Mouse (Mus musculus) heart, postnatal 4 days (tissue): ENCODE data around the gene Olfr1340. TPM values are rescaled to one million over a fixed set of nuclear protein-coding genes. Genes with fewer than 3 reads are reported as not detected.

Experiments used
- DNase-seq: peaks from one replicate; pipeline ENCODE4 v3.0.0; 2021
- total RNA-seq, 2 experiments: library from RNA; stranded (reverse); gene quantifications; 2 replicates each; pipeline ENCODE4 v1.2.3; 2021

The Olfr1340 gene
- not detected for total RNA-seq

DNA sequence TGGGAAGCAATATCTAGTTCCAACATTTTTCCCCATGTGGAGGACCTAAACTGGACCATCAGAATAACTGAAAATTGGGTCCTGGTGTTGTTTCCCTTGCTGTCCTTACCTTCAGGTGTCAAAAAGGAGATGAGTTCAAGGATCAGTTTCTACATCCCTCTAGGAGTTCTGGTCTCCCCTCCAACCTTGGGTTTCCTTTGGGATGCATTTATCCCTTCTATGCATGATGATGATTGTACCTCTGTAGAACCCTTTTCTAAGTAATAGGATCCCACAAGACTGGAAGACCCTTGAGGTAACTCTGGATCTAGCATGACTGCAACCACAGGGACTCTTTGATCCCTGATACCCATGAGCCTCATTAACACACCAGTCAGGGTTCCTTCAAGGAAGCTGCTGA is at the start of gene Olfr1340:
Gene Olfr1340 (plus strand): TSS at position 301 of the 400 bp plus-strand sequence.
- no peak for DNase-seq

DNA sequence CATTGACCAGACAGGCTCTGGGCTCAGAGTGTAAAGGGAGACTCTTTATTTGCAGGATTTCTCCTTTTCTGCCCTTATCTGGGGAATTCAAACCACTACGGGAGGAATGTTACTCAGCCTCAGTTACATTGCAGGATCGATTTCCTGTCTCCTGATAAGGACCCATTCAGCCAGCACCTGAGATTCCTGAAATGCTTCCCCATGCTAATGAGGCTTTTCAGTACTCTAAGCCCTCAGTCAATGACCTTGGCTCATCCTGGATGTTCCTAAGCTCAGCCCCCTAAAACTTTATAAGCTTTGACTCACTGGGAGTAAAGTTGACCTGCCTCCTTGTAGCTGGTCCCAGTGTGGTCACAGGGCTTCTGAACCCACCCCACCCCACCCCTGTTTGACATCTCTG is 32.9 kb upstream of the Olfr1340 start:
- DNase-seq = no peak

DNA sequence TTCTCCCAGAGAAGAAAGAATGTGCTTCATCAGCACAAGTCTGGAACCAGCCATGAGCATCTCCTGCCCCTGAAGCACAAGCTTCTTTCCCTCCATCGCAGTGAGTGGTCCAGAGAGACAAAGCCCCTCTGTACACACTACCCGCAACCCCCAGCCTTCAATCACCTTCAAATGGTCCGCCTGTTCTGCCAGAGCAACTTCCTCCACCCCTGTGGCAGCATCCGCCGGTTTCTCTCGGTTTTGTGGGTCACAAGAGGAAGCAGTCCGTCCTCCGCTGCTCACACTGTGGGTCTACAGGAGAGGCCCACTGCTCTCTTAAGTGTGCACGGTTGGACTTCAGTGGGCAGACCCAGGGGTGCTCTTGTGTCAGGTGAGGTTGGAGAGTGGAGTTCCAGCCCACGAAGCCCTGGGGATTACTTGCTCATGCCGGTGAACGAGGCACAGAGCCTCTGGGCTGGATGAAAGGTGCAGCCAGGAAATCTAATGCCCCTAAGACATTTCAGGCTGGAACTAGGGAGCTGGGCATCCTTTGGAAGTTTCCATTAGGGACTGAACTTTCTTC is 27.4 kb upstream of the Olfr1340 start, which contains the start of gene Olfr1342:
Gene Olfr1342 (minus strand): TSS at position 345 of the 562 bp plus-strand sequence.
- no peak for DNase-seq

DNA sequence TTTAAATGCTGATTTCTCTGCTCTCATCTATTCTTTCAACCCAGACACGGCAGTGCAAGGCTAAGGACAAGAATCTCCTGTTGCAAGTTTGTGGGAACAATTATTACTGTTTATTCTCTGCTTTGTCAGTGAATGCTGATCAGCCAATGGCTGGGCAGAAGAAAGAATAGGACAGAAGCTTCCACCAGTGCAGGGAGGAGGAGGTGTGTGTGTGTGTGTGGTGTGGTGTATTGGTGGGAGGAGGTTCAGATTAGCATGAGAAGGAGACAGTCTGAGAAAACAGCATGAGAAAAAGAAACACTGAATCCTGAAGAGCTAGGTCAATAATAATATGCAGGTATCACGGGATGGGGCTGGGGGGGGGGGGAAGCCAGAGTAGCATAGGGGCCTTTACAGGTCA is 26.1 kb upstream of the Olfr1340 start:
- DNase-seq = no peak

GRCm38 (mm10) chr4:118703223-118703622 is 16.7 kb upstream of the Olfr1340 start, which contains the start of gene Olfr1341:
Gene Olfr1341, plus strand, starts transcription at chr4:118703523.
- no peak for DNase-seq

DNA sequence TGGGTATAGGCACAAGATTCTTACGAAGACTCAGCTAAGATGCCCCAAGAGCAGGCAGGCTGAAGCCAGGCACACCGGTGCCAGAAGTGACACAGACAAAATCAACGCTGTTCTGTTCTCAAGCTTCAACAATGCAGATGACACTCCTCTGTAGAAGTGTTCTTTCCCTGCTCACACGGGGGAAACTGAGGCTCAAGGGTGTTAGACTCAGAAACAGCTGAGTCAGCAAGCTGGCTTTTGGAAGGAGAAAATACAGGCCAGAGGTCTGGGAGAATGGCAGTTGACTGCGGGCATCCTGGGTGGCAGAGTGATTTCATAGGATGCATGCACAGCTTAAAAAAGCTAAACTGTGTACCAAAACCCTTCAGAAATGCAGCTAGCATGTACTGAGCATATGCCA is 11.9 kb upstream of the Olfr1340 start:
- DNase-seq = no peak

- DNase-seq = no peak
These were observed 8.3 kb upstream of the Olfr1340 start for GRCm38 (mm10) chr4:118711656-118712055.

- peak; percentile 48 for DNase-seq
These were observed 2.0 kb downstream of the Olfr1340 start for GRCm38 (mm10) chr4:118721742-118722483.

GRCm38 (mm10) chr4:118731875-118732274 is 11.9 kb downstream of the Olfr1340 start, which contains the start of gene Olfr1339:
Gene Olfr1339, plus strand, starts transcription at chr4:118732175.
- no peak for DNase-seq

- no peak for DNase-seq
These were observed 19.6 kb downstream of the Olfr1340 start for GRCm38 (mm10) chr4:118739574-118739973.

DNA sequence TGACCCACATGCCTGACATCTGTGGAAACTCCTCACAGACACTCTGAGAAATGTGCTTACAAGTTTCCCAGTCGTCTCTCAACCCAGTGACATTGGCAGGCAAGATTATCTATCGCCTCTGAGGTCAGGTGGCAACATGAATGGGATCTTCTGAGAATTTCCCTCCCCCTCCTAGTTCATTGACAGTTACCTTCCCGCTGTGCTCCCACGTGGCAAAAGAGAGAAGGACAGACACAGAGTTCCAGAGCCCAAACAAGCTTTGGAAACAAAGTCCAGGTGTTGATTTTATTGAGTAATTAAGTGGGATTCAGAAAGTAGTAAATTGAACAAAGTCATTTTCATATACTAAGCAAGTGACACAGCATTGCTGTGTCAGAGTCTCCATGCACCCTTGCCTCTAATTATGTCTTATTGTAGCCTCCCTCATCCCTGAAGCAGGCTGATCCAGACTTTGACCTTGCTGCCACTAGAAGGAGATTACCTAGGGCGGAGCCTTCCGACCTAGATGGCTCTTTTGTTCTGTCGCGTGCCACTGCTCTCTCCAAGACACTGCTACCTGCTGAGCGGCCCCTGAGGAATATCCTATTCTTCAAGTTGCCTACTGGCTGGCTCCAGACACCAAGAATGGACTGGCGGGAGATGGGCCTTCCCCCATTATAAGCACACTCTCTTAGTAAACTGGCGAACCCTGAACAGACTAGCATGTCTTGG is 21.2 kb downstream of the Olfr1340 start:
- DNase-seq = no peak

DNA sequence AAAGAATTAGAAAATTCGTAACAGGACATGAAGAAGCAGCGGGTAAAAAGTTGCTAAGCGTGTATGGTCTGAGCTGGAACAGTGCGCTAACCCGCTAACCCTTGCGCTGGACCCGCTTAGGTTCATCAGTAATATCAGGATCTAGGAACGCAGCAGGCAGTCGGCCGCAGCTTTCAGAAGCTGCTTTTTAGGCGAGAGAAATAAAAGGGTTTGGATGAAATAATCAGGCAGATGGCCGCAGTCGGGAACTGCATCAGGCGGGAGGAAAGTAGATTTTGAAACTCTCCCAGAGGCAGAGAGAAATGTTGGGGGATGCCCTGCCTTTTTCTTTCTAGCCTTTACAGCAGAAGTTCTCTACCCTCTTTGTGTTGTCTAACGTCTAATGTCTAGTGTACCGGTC is 21.9 kb downstream of the Olfr1340 start:
- DNase-seq = no peak

GRCm38 (mm10) chr4:118758637-118759036 is 38.7 kb downstream of the Olfr1340 start, which contains the start of gene Olfr1338:
Gene Olfr1338, minus strand, starts transcription at chr4:118758737.
- DNase-seq = no peak

Other genes with a start within 250 kb of the Olfr1340 start
- 10 to 100 TPM; 86.2 to 88.9 TPM for gene Tie1, start 230.1 kb upstream of the Olfr1340 start, total RNA-seq
- not detected for gene 2610528J11Rik, start 193.1 kb upstream of the Olfr1340 start, total RNA-seq
- under 1 TPM; 0.24 to 0.32 TPM for gene Tmem125, start 176.1 kb upstream of the Olfr1340 start, total RNA-seq
- under 1 TPM in 1 of 2 experiments, not detected in 1; 0.18 TPM for gene Cfap57, start 99.4 kb upstream of the Olfr1340 start, total RNA-seq
- 10 to 100 TPM; 43.0 to 51.1 TPM for gene Ebna1bp2, start 99.3 kb upstream of the Olfr1340 start, total RNA-seq
- not detected for gene Olfr62, start 61.2 kb upstream of the Olfr1340 start, total RNA-seq
- not detected for gene Olfr1342, start 27.4 kb upstream of the Olfr1340 start, total RNA-seq
- gene Olfr1341, start 16.6 kb upstream of the Olfr1340 start, total RNA-seq = not detected
- not detected for gene Olfr1339, start 12.0 kb downstream of the Olfr1340 start, total RNA-seq
- not detected for gene Olfr1338, start 38.6 kb downstream of the Olfr1340 start, total RNA-seq
- gene Olfr1337, start 62.4 kb downstream of the Olfr1340 start, total RNA-seq = not detected
- not detected for gene Olfr1335, start 89.8 kb downstream of the Olfr1340 start, total RNA-seq
- not detected for gene Olfr1333, start 116.1 kb downstream of the Olfr1340 start, total RNA-seq
- not detected for gene Olfr1331, start 144.5 kb downstream of the Olfr1340 start, total RNA-seq
- gene Olfr1330, start 168.5 kb downstream of the Olfr1340 start, total RNA-seq = not detected
- gene Olfr1329, start 197.3 kb downstream of the Olfr1340 start, total RNA-seq = not detected
- gene Olfr1328, start 218.5 kb downstream of the Olfr1340 start, total RNA-seq = not detected
- gene Lao1, start 241.4 kb downstream of the Olfr1340 start, total RNA-seq = not detected